Mouse (Mus musculus): ENCODE data around the gene Spata5.
"Not testable (repeated sequence)": the region's sequence is repeated elsewhere in the genome, so short reads cannot be mapped to it uniquely, and the experiment has no call there.

The Spata5 gene

GRCm38 (mm10) chr3:37510055-37511032 lies 90.6 kb downstream of the Spata5 start:
- no peak for DNase-seq (ENCODE audit: low spot score in 2 of 2)

- DNase-seq (ENCODE audit: low spot score in 2 of 2), result no peak
Observed at GRCm38 (mm10) chr3:37515485-37515884, 95.8 kb downstream of the Spata5 start.

GRCm38 (mm10) chr3:37516379-37516778 lies 96.7 kb downstream of the Spata5 start:
- no peak for DNase-seq (ENCODE audit: low spot score in 2 of 2)

GRCm38 (mm10) chr3:37518611-37519010 lies 98.9 kb downstream of the Spata5 start:
- DNase-seq (ENCODE audit: low spot score in 2 of 2), result no peak

GRCm38 (mm10) chr3:37520334-37521023 lies 100.8 kb downstream of the Spata5 start:
- no peak for DNase-seq (ENCODE audit: low spot score in 2 of 2)

- no peak for DNase-seq (ENCODE audit: low spot score in 2 of 2)
Observed at GRCm38 (mm10) chr3:37532079-37532478, 112.4 kb downstream of the Spata5 start.

GRCm38 (mm10) chr3:37540701-37541100 lies 121.0 kb downstream of the Spata5 start:
- not testable (repeated sequence) for DNase-seq (ENCODE audit: low spot score in 2 of 2)

- DNase-seq (ENCODE audit: low spot score in 2 of 2), result no peak
Observed at GRCm38 (mm10) chr3:37546351-37546750, 126.7 kb downstream of the Spata5 start.

GRCm38 (mm10) chr3:37550190-37550589 lies 130.5 kb downstream of the Spata5 start:
- DNase-seq (ENCODE audit: low spot score in 2 of 2), result no peak

GRCm38 (mm10) chr3:37550594-37550993 lies 130.9 kb downstream of the Spata5 start:
- DNase-seq (ENCODE audit: low spot score in 2 of 2), result no peak

- no peak for DNase-seq (ENCODE audit: low spot score in 2 of 2)
Observed at GRCm38 (mm10) chr3:37551486-37551885, 131.8 kb downstream of the Spata5 start.

GRCm38 (mm10) chr3:37552244-37552643 lies 132.5 kb downstream of the Spata5 start:
- DNase-seq (ENCODE audit: low spot score in 2 of 2), result no peak

GRCm38 (mm10) chr3:37553371-37554033 lies 133.8 kb downstream of the Spata5 start:
- no peak for DNase-seq (ENCODE audit: low spot score in 2 of 2)

- no peak for DNase-seq (ENCODE audit: low spot score in 2 of 2)
Observed at GRCm38 (mm10) chr3:37556412-37557113, 136.9 kb downstream of the Spata5 start.

- no peak for DNase-seq (ENCODE audit: low spot score in 2 of 2)
Observed at GRCm38 (mm10) chr3:37557741-37558479, 138.2 kb downstream of the Spata5 start.

- DNase-seq (ENCODE audit: low spot score in 2 of 2), result no peak
Observed at GRCm38 (mm10) chr3:37559339-37559738, 139.6 kb downstream of the Spata5 start.

GRCm38 (mm10) chr3:37561466-37561865 lies 141.8 kb downstream of the Spata5 start:
- no peak for DNase-seq (ENCODE audit: low spot score in 2 of 2)

- DNase-seq (ENCODE audit: low spot score in 2 of 2), result no peak
Observed at GRCm38 (mm10) chr3:37566097-37566496, 146.4 kb downstream of the Spata5 start.

- no peak for DNase-seq (ENCODE audit: low spot score in 2 of 2)
Observed at GRCm38 (mm10) chr3:37567505-37567904, 147.8 kb downstream of the Spata5 start.

GRCm38 (mm10) chr3:37568780-37569179 lies 149.1 kb downstream of the Spata5 start:
- DNase-seq (ENCODE audit: low spot score in 2 of 2), result no peak

All from frontal cortex, postnatal 25 days (tissue).